Mouse (Mus musculus): ENCODE results near the gene Usp7.

DNA sequence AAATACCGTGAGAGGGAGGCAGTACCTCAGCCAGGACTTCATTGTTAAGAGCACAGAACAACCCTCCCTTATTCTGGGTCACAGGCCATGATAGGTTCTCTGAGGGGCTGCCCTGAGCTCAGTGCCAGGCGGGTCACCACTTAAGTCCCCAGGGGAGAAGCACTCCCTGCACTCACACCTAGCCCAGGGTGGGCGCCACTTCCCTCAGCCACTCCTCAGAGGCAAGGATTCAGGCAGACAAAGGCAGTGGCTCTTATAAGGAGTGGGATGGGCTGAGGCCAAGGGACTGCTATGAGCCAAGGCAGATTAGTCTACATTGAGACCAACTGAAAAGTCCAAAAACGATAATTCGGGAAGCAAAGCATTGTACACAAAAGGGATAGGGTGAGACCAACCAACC, 126.7 kb downstream of the Usp7 start:
- TF ChIP-seq CTCF (conservative IDR thresholded peaks at IDR 0.05; ENCODE audit: insufficient read depth, insufficient read length, low read depth, low read length) (no peak), POLR2A (IDR thresholded peaks at IDR 0.05; ENCODE audit: low read depth, low read length) (no peak)
